Mouse (Mus musculus) left cerebral cortex, adult 9 months (tissue): Measurements from ENCODE around the gene Eno4.

Source experiments
- DNase-seq, 2 experiments: peaks; one replicate each; pipeline ENCODE4 v3.0.0; 2022; ENCODE audit warnings: low spot score in 2 of 2

Gene Eno4

GRCm38 (mm10) chr19:58974126-58974525 is 30.9 kb downstream of the Eno4 start:
- DNase-seq: no peak

- DNase-seq: no peak
Measured at GRCm38 (mm10) chr19:58975216-58975863, 32.1 kb downstream of the Eno4 start.

GRCm38 (mm10) chr19:58978401-58979171 is 35.4 kb downstream of the Eno4 start:
- DNase-seq: peak; percentile 31 to 47

GRCm38 (mm10) chr19:58979436-58980055 is 36.3 kb downstream of the Eno4 start:
- peak in 1 of 2 experiments; percentile 21 for DNase-seq

GRCm38 (mm10) chr19:58980056-58980440 is 36.8 kb downstream of the Eno4 start:
- no peak for DNase-seq

GRCm38 (mm10) chr19:58981571-58981970 is 38.3 kb downstream of the Eno4 start:
- no peak for DNase-seq

- DNase-seq: no peak
Measured at GRCm38 (mm10) chr19:59002827-59003226, 59.6 kb downstream of the Eno4 start.

GRCm38 (mm10) chr19:59006577-59007340 is 63.5 kb downstream of the Eno4 start:
- peak in 1 of 2 experiments; percentile 26 for DNase-seq

GRCm38 (mm10) chr19:59010802-59011201 is 67.6 kb downstream of the Eno4 start:
- DNase-seq: peak in 1 of 2 experiments; percentile 12
